Mouse (Mus musculus) right cerebral cortex, postnatal 14 days (tissue): ENCODE results near the gene Tex13a.

Experiments used
- DNase-seq: peaks from one replicate; pipeline ENCODE4 v3.0.0; 2022

The Tex13a gene

GRCm38 (mm10) chrX:138209480-138209879 lies at the start of gene Tex13a:
Gene Tex13a (minus strand): TSS chrX:138209580.
- DNase-seq = no peak

- DNase-seq = no peak
Measured at GRCm38 (mm10) chrX:138234626-138235025, 25.2 kb upstream of the Tex13a start.

GRCm38 (mm10) chrX:138170146-138170545 lies 39.2 kb downstream of the Tex13a start:
- DNase-seq = no peak
